Mouse (Mus musculus) thymus, adult 2 months (tissue): ENCODE measurements around the gene Vamp8. TPM values are rescaled to one million over a fixed set of nuclear protein-coding genes. Genes with fewer than 3 reads are reported as not detected.

Experiments
- DNase-seq: peaks from one replicate; pipeline ENCODE4 v3.0.0; 2021
- H3K27ac ChIP-seq: fragments of 200-500 bp; 2 replicates; pipeline ENCODE4 v1.5.1; 2012; ENCODE audit warnings: low read length, control low read depth; ENCODE audit not compliant: control insufficient read depth, insufficient read depth
- H3K27me3 ChIP-seq: fragments of 200-500 bp; 2 replicates; pipeline ENCODE4 v1.6.1; 2012; ENCODE audit warnings: mild to moderate bottlenecking, low read length, moderate library complexity, mixed read lengths; ENCODE audit not compliant: control insufficient read depth, insufficient read depth
- H3K36me3 ChIP-seq: fragments of 200-500 bp; 2 replicates; pipeline ENCODE4 v1.6.1; 2012; ENCODE audit warnings: mild to moderate bottlenecking, low read length, moderate library complexity; ENCODE audit not compliant: control insufficient read depth, insufficient read depth
- H3K4me1 ChIP-seq: fragments of 200-500 bp; replicated peaks from 2 replicates; pipeline ENCODE4 v1.6.1; 2012; ENCODE audit warnings: low read length; ENCODE audit not compliant: control insufficient read depth, insufficient read depth
- H3K4me3 ChIP-seq: fragments of 200-500 bp; 2 replicates; pipeline ENCODE4 v1.5.1; 2012; ENCODE audit warnings: mild to moderate bottlenecking, low read length, control low read depth, moderate library complexity; ENCODE audit not compliant: control insufficient read depth, insufficient read depth
- CTCF ChIP-seq: fragments of 200-500 bp; IDR thresholded peaks from 2 replicates; pipeline ENCODE4 v1.5.1; 2012; ENCODE audit warnings: mild to moderate bottlenecking, control low read depth, low read length, moderate library complexity, borderline replicate concordance; ENCODE audit not compliant: control insufficient read depth, poor library complexity, insufficient read depth; ENCODE audit errors: extremely low read depth
- POLR2A ChIP-seq: fragments of 200-500 bp; IDR thresholded peaks from 2 replicates; pipeline ENCODE4 v1.6.1; 2012; ENCODE audit warnings: mild to moderate bottlenecking, low read length, control low read depth, moderate library complexity; ENCODE audit not compliant: control insufficient read depth, poor library complexity, insufficient read depth; ENCODE audit errors: extremely low read depth
- WGBS: fragments of 180-500 bp; shearing (Covaris S2); methylation state at CpG from one replicate; pipeline ENCODE4 v1.1.7; 2018; 5-methylcytosine and 5-hydroxymethylcytosine counted together
- polyA plus RNA-seq: library from polyadenylated mRNA; depleted of rRNA; stranded (reverse); fragments of >200 nt; gene quantifications from 2 replicates; pipeline ENCODE4 v1.2.3, GENCODE M21; 2012

Gene Vamp8
- polyA plus RNA-seq, 1 experiment, result 149 TPM

DNA sequence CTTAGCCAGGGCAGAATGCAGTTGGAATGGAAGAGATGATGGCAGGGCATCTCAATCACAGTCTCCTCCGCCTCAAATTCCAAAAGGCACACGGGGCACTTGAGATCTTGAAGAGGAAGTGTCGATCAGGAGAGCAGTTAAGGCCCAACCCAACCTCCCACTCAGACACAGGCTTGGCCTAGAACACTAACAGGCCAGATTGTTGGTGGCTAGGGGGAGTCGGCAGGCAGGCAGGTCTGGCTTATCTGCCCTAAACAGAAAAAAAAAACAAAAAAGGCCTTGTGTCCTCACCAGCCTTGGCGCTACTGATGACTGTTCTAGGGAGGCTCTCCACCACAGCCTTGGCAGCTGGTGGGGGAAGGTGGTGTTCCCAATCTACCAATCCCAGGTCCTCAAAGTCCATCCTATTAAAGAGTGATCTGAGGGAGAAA is 29.4 kb downstream of the Vamp8 start:
- Histone ChIP-seq H3K4me1 (peaks cover 9% of the 10 kb centered on the region), H3K27me3 (no peaks in the 10 kb centered on the region), H3K27ac (no peak overlapping the region), H3K4me3 (no peak overlapping the region), H3K36me3 (peaks cover 13% of the 10 kb centered on the region; the same call in 1 of the 2 replicates)
- no peak for TF ChIP-seq CTCF
- TF ChIP-seq POLR2A, result no peak
- 66% methylated on average over 5 of the region's 5 CpGs for WGBS
- no peak for DNase-seq

GRCm38 (mm10) chr6:72360599-72360935 is 29.9 kb downstream of the Vamp8 start:
- Histone ChIP-seq H3K27ac (no peak overlapping the region), H3K36me3 (peaks cover 13% of the 10 kb centered on the region; the same call in 1 of the 2 replicates), H3K27me3 (peaks cover 2% of the 10 kb centered on the region; the same call in 1 of the 2 replicates), H3K4me1 (peaks cover 11% of the 10 kb centered on the region), H3K4me3 (no peak overlapping the region)
- TF ChIP-seq POLR2A, result no peak
- no peak for TF ChIP-seq CTCF
- WGBS, result 95% methylated on average over 7 of the region's 7 CpGs
- DNase-seq, result no peak

GRCm38 (mm10) chr6:72359891-72360598 is 30.5 kb downstream of the Vamp8 start:
- Histone ChIP-seq H3K4me3 (no peak overlapping the region), H3K36me3 (peaks cover 13% of the 10 kb centered on the region; the same call in 1 of the 2 replicates), H3K4me1 (peaks cover 17% of the 10 kb centered on the region), H3K27ac (no peak overlapping the region), H3K27me3 (peaks cover 4% of the 10 kb centered on the region; the same call in 1 of the 2 replicates)
- 97% methylated on average over 11 of the region's 11 CpGs for WGBS
- TF ChIP-seq CTCF (no peak), POLR2A (no peak)
- no peak for DNase-seq

DNA sequence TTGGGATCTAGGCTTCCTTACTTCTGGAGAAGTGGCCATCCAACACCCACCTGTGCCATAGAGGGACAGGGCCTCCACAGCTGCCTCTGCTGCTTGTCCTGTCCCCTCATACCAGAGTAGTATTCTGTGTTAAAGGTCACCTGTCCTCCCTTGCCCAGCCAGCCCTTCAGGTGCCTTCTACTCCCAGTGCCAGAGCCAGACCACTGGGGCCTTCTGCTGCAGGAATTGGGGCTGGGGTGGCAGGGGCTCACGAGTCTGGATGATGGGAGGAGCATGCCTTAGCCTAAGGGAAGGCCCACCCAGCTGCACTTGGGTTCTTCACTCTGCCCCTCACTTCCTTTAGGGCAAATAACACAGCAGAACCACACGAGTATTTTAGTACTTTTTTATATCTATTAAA is 31.2 kb downstream of the Vamp8 start:
- H3K4me1 ChIP-seq, result peaks cover 20% of the 10 kb centered on the region
- peaks cover 13% of the 10 kb centered on the region; the same call in 1 of the 2 replicates for H3K36me3 ChIP-seq
- TF ChIP-seq CTCF (no peak), POLR2A (no peak)
- 83% methylated on average over 2 of the region's 2 CpGs for WGBS
- no peak for DNase-seq
- H3K27ac ChIP-seq, result no peak overlapping the region
- no peak overlapping the region for H3K4me3 ChIP-seq
- H3K27me3 ChIP-seq, result peaks cover 4% of the 10 kb centered on the region; the same call in 1 of the 2 replicates

- Histone ChIP-seq H3K36me3 (peaks cover 13% of the 10 kb centered on the region; the same call in 1 of the 2 replicates), H3K4me1 (peaks cover 20% of the 10 kb centered on the region), H3K27ac (no peak overlapping the region), H3K27me3 (peaks cover 4% of the 10 kb centered on the region; the same call in 1 of the 2 replicates), H3K4me3 (no peak overlapping the region)
- WGBS, result 96% methylated on average over 10 of the region's 10 CpGs
- DNase-seq, result no peak
- TF ChIP-seq POLR2A, result no peak
- TF ChIP-seq CTCF, result no peak
Measured at GRCm38 (mm10) chr6:72358086-72358764, 32.3 kb downstream of the Vamp8 start.

DNA sequence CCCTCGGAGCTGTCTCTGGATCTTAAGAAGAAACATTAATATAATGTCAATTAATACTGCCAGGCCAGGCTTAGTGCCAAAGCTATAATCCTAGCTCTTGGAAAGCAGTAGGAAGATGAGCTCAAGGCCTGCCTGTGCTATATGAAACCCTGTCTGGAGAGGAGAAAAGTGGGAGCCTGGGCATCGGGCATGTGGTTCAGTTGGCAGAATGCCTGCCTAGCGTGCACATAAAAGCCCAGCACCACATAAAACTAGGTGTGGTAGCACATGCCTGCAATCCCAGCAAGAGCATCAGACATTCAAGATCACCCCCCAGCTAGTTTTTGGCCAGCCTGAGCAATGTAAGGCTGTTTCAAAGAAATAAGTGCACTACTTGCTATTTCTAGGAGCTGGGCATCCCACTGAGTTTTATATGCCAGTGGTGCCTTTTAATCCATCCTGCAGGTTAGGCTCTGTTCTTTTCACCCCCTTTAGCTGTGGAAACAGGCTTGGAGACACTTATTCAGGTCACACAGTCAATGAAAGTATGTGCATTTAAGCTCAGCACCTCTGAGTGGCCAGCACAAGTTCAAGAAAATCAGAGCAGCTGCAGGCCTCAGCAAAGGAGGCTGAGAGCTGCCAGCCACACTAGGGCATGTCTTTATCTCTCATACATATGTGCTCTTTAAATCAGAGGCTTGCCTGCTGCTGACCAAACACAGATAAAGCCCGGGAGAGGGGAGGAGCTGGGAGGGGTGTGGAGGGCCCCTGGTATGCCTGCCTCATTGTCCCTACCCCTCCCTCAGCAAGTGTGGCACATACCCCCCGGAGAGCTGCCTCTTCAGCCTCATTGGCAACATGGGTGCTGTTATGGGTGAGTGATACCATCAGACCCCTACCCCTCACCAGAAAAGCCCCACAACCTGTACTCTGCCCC is 33.1 kb downstream of the Vamp8 start:
- no peak for TF ChIP-seq CTCF
- TF ChIP-seq POLR2A, result no peak
- Histone ChIP-seq H3K36me3 (peaks cover 13% of the 10 kb centered on the region; the same call in 1 of the 2 replicates), H3K4me1 (peaks cover 20% of the 10 kb centered on the region), H3K27me3 (peaks cover 4% of the 10 kb centered on the region; the same call in 1 of the 2 replicates), H3K27ac (no peak overlapping the region), H3K4me3 (no peak overlapping the region)
- 88% methylated on average over 5 of the region's 5 CpGs for WGBS
- no peak for DNase-seq
